Mouse (Mus musculus): ENCODE measurements at regions not wholly inside any gene's neighbourhood (a gene's known extent, or its start where the extent isn't known, plus 50 kb on each side); places are given as distances from the start of the nearest gene placed in this dataset.
A peak's percentile ranks its signal among the peaks of the same experiment; 100 is the strongest.

DNA sequence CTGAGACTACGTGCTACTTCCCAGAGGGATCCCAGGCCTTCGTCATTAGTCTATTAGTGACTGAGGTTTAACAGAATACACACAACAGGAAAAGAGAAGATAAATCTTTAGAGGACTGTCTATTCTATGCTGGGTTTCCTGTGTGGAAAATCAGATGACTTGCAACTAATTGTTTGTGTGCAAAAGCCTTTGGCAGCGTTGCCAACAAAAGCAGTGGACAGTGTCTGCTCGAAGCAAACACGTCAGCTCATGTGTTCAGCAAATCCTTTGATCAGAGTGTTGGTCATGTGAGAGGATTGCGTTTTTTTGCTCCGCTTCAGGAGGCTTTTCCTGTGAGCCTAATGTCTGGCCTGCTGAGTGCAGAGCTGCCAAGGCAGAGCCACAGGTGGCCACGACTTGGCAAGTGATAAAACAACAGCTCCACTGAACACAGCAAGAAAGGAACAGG is 117.3 kb downstream of the Arl4a start:
- no peaks in the 10 kb centered on the region for H3K4me1 ChIP-seq (ENCODE audit: control insufficient read depth, insufficient read depth, low read length)
- WGBS = 10% methylated on average over 8 of the region's 8 CpGs
- H3K27me3 ChIP-seq (replicated peaks; ENCODE audit: control insufficient read depth, insufficient read depth, low read length) = no peaks in the 10 kb centered on the region
- peak; percentile 89 for DNase-seq
- no peaks in the 10 kb centered on the region for H3K36me3 ChIP-seq (ENCODE audit: control insufficient read depth, insufficient read depth, low read length)
- TF ChIP-seq POLR2A (IDR thresholded peaks at IDR 0.05; ENCODE audit: low read depth, low read length) (no peak), CTCF (conservative IDR thresholded peaks at IDR 0.05; ENCODE audit: insufficient read depth, insufficient read length, low read depth, low read length) (no peak)
- no peak overlapping the region for H3K4me3 ChIP-seq (ENCODE audit: insufficient read depth, low read depth, low read length)
- no peak overlapping the region for H3K27ac ChIP-seq (ENCODE audit: insufficient read depth, low read depth, low read length)

DNA sequence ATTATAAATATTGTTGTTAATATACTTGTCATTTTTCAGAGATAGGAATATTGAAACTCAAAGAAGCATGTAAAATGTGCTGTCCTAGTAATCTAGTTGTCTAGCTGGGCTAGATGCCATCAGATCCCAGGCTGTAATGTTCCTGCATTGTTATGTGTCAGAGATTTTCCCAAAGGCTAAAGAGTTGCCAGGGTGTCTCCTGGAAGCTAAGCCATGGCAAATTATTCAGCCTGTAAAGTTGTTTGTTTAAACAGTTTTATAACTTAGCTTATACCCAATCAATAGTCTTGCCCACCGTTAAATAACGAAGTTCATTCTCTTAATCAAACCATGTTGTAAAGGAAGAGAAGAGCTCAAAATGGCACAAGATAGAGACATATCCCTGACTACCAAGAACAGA is 117.9 kb downstream of the Arl4a start:
- Histone ChIP-seq H3K4me3 (ENCODE audit: insufficient read depth, low read depth, low read length) (no peak overlapping the region), H3K36me3 (ENCODE audit: control insufficient read depth, insufficient read depth, low read length) (no peaks in the 10 kb centered on the region), H3K27ac (ENCODE audit: insufficient read depth, low read depth, low read length) (no peak overlapping the region), H3K27me3 (replicated peaks; ENCODE audit: control insufficient read depth, insufficient read depth, low read length) (no peaks in the 10 kb centered on the region), H3K4me1 (ENCODE audit: control insufficient read depth, insufficient read depth, low read length) (no peaks in the 10 kb centered on the region)
- 86% methylated on average over 2 of the region's 2 CpGs for WGBS
- no peak for TF ChIP-seq CTCF (conservative IDR thresholded peaks at IDR 0.05; ENCODE audit: insufficient read depth, insufficient read length, low read depth, low read length)
- DNase-seq = no peak

DNA sequence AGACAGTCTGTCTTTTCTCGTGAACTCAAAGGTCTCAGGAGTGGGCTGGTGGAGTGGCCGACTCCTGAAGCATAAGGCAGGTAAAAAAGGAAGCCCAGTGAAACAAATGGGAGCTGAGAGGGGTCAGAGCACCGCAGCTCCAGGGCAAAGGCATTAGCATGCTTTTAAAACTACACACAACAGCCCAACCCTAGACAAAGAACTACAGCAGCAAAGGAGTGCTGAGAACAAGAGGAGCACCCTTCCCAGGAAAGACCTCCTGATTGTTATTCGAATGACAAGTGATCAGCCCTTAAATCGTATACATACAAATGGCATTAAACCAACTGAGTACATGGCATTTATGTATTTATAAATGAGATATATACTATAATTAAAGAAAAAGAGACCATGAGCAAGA is 149.3 kb downstream of the Arl4a start:
- H3K27me3 ChIP-seq (replicated peaks; ENCODE audit: control insufficient read depth, insufficient read depth, low read length) = no peaks in the 10 kb centered on the region
- peaks cover 2% of the 10 kb centered on the region; the same call in 1 of the 2 replicates for H3K4me1 ChIP-seq (ENCODE audit: control insufficient read depth, insufficient read depth, low read length)
- DNase-seq = no peak
- 65% methylated on average over 5 of the region's 5 CpGs for WGBS
- no peak overlapping the region for H3K27ac ChIP-seq (ENCODE audit: insufficient read depth, low read depth, low read length)
- TF ChIP-seq CTCF (conservative IDR thresholded peaks at IDR 0.05; ENCODE audit: insufficient read depth, insufficient read length, low read depth, low read length) (no peak), POLR2A (IDR thresholded peaks at IDR 0.05; ENCODE audit: low read depth, low read length) (no peak)
- H3K4me3 ChIP-seq (ENCODE audit: insufficient read depth, low read depth, low read length) = no peak overlapping the region
- no peaks in the 10 kb centered on the region for H3K36me3 ChIP-seq (ENCODE audit: control insufficient read depth, insufficient read depth, low read length)

- H3K36me3 ChIP-seq (ENCODE audit: control insufficient read depth, insufficient read depth, low read length) = no peaks in the 10 kb centered on the region
- H3K4me1 ChIP-seq (ENCODE audit: control insufficient read depth, insufficient read depth, low read length) = peaks cover 2% of the 10 kb centered on the region; the same call in 1 of the 2 replicates
- no peak overlapping the region for H3K27ac ChIP-seq (ENCODE audit: insufficient read depth, low read depth, low read length)
- WGBS = 42% methylated on average over 3 of the region's 3 CpGs
- no peak for DNase-seq
- TF ChIP-seq CTCF (conservative IDR thresholded peaks at IDR 0.05; ENCODE audit: insufficient read depth, insufficient read length, low read depth, low read length) (no peak), POLR2A (IDR thresholded peaks at IDR 0.05; ENCODE audit: low read depth, low read length) (no peak)
- H3K27me3 ChIP-seq (replicated peaks; ENCODE audit: control insufficient read depth, insufficient read depth, low read length) = no peaks in the 10 kb centered on the region
- no peak overlapping the region for H3K4me3 ChIP-seq (ENCODE audit: insufficient read depth, low read depth, low read length)
These were observed 152.5 kb downstream of the Arl4a start for GRCm38 (mm10) chr12:39885366-39885765.

GRCm38 (mm10) chr12:39880309-39880708 is 157.5 kb downstream of the Arl4a start:
- TF ChIP-seq POLR2A (IDR thresholded peaks at IDR 0.05; ENCODE audit: low read depth, low read length) = no peak
- no peak for TF ChIP-seq CTCF (conservative IDR thresholded peaks at IDR 0.05; ENCODE audit: insufficient read depth, insufficient read length, low read depth, low read length)
- Histone ChIP-seq H3K4me1 (ENCODE audit: control insufficient read depth, insufficient read depth, low read length) (no peaks in the 10 kb centered on the region), H3K4me3 (ENCODE audit: insufficient read depth, low read depth, low read length) (no peak overlapping the region), H3K27ac (ENCODE audit: insufficient read depth, low read depth, low read length) (no peak overlapping the region), H3K27me3 (replicated peaks; ENCODE audit: control insufficient read depth, insufficient read depth, low read length) (no peaks in the 10 kb centered on the region), H3K36me3 (ENCODE audit: control insufficient read depth, insufficient read depth, low read length) (no peaks in the 10 kb centered on the region)
- DNase-seq = no peak
- 92% methylated on average over 1 of the region's 1 CpGs for WGBS

DNA sequence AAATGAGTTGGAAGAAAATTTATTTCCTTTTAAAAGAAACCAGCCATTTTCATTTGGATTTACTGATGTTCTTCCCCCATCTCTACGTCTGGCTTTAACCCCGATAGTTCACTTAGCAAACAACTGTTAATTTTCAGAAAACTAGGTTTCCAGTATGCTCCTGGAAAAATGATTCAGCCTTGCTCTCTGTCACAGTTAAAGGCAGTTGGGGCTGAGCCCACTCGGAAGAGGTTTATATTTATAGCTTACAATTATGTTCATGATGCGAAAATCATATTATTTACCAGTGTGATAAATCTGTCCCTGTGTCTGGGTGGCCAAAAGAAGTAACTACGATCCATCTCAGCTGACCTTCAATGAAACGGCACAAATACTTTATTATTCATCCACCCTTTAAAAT is 163.9 kb downstream of the Arl4a start:
- 73% methylated on average over 6 of the region's 6 CpGs for WGBS
- DNase-seq = no peak
- TF ChIP-seq POLR2A (IDR thresholded peaks at IDR 0.05; ENCODE audit: low read depth, low read length) (no peak), CTCF (conservative IDR thresholded peaks at IDR 0.05; ENCODE audit: insufficient read depth, insufficient read length, low read depth, low read length) (no peak)
- H3K27ac ChIP-seq (ENCODE audit: insufficient read depth, low read depth, low read length) = no peak overlapping the region
- H3K4me1 ChIP-seq (ENCODE audit: control insufficient read depth, insufficient read depth, low read length) = no peaks in the 10 kb centered on the region
- no peaks in the 10 kb centered on the region for H3K27me3 ChIP-seq (replicated peaks; ENCODE audit: control insufficient read depth, insufficient read depth, low read length)
- no peak overlapping the region for H3K4me3 ChIP-seq (ENCODE audit: insufficient read depth, low read depth, low read length)
- H3K36me3 ChIP-seq (ENCODE audit: control insufficient read depth, insufficient read depth, low read length) = no peaks in the 10 kb centered on the region

- Histone ChIP-seq H3K27ac (ENCODE audit: insufficient read depth, low read depth, low read length) (no peak overlapping the region), H3K36me3 (ENCODE audit: control insufficient read depth, insufficient read depth, low read length) (no peaks in the 10 kb centered on the region), H3K27me3 (replicated peaks; ENCODE audit: control insufficient read depth, insufficient read depth, low read length) (no peaks in the 10 kb centered on the region), H3K4me3 (ENCODE audit: insufficient read depth, low read depth, low read length) (no peak overlapping the region), H3K4me1 (ENCODE audit: control insufficient read depth, insufficient read depth, low read length) (no peaks in the 10 kb centered on the region)
- DNase-seq = no peak
- TF ChIP-seq POLR2A (IDR thresholded peaks at IDR 0.05; ENCODE audit: low read depth, low read length) = no peak
- TF ChIP-seq CTCF (conservative IDR thresholded peaks at IDR 0.05; ENCODE audit: insufficient read depth, insufficient read length, low read depth, low read length) = no peak
- 91% methylated on average over 1 of the region's 1 CpGs for WGBS
These were observed 176.0 kb downstream of the Arl4a start for GRCm38 (mm10) chr12:39861797-39862196.

- no peak for DNase-seq
- no peaks in the 10 kb centered on the region for H3K36me3 ChIP-seq (ENCODE audit: control insufficient read depth, insufficient read depth, low read length)
- H3K27me3 ChIP-seq (replicated peaks; ENCODE audit: control insufficient read depth, insufficient read depth, low read length) = no peaks in the 10 kb centered on the region
- TF ChIP-seq CTCF (conservative IDR thresholded peaks at IDR 0.05; ENCODE audit: insufficient read depth, insufficient read length, low read depth, low read length) (no peak), POLR2A (IDR thresholded peaks at IDR 0.05; ENCODE audit: low read depth, low read length) (no peak)
- H3K4me1 ChIP-seq (ENCODE audit: control insufficient read depth, insufficient read depth, low read length) = no peaks in the 10 kb centered on the region
- H3K4me3 ChIP-seq (ENCODE audit: insufficient read depth, low read depth, low read length) = no peak overlapping the region
- 83% methylated on average over 6 of the region's 6 CpGs for WGBS
- no peak overlapping the region for H3K27ac ChIP-seq (ENCODE audit: insufficient read depth, low read depth, low read length)
These were observed 186.2 kb downstream of the Arl4a start for GRCm38 (mm10) chr12:39851610-39852009.
